Mouse (Mus musculus) cerebellum, postnatal 14 days (tissue): ENCODE measurements at regions not wholly inside any gene's neighbourhood (a gene's known extent, or its start where the extent isn't known, plus 50 kb on each side); places are given as distances from the start of the nearest gene placed in this dataset.
A peak's percentile ranks its signal among the peaks of the same experiment; 100 is the strongest.

Experiments used
- DNase-seq, 2 experiments: peaks; one replicate each; pipeline ENCODE4 v3.0.0; 2021; ENCODE audit warnings: mixed read lengths in 2 of 2

- no peak for DNase-seq
Observed at GRCm38 (mm10) chr3:119958799-119959467, 174.7 kb upstream of the Ptbp2 start.

GRCm38 (mm10) chr3:119957529-119957928 lies 173.3 kb upstream of the Ptbp2 start:
- DNase-seq = peak; percentile 58 to 60

- DNase-seq = no peak
Observed at GRCm38 (mm10) chr3:119955745-119956615, 171.7 kb upstream of the Ptbp2 start.

DNA sequence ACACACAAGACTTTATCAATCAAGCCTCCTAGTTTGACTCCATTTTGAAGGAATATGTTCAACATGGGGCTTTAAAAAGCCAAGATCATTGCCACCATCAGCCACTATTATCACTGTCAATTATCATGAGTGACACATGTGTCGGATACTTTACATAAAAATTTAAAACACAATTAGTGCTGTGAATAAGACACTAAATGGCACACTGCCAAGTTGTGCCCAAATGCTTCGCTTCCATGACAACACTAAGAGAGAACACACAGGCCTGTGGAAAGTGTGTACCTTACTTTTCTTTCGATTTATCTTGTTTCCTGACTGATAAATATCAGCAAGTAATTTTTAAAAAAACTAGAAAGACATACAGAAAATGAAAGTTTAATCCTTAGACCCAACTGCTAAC lies 166.5 kb upstream of the Ptbp2 start:
- no peak for DNase-seq

DNA sequence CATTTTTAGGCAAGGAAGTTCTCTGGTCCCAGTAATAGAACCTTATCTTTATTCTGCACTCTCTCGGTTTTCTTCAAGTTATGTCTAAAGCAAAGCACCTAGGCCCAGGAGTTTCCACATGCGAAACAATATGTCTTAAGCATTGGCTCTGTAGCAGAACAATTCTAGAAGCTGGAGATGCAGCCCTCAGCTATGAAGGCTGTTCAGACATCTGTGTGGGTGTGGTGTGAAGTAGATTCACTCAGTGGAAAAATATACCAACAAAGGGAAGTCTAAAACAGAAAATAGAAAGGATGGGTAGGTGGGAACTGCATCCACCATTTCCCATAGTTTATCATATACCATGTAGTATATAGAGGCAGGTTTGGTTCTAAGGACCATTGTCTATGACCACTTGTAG lies 165.8 kb upstream of the Ptbp2 start:
- no peak for DNase-seq

GRCm38 (mm10) chr3:119949620-119950019 lies 165.4 kb upstream of the Ptbp2 start:
- DNase-seq = peak; percentile 28 to 34

DNA sequence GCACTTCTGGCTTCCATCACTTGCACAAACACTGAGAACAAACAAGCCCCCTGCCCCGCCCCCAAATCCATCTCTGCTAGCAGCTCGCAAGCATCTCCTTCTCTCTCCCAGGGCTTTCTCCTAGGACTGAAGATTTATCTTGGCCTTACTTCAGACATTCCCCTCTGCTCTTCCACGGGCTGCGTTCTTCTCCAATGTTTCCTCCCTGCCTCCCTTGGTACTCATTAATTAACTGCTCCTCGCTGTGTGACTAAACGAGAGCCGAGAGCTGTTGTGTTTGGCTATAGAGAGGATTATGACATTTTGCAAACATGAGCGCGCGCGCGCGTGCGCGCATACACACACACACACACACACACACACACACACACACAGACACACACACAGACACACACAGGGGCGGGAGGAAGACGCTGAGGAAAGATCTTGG lies 164.8 kb upstream of the Ptbp2 start:
- DNase-seq = peak; percentile 37 to 45

GRCm38 (mm10) chr3:119947126-119947525 lies 162.9 kb upstream of the Ptbp2 start:
- DNase-seq = no peak

- DNase-seq = no peak
Observed at GRCm38 (mm10) chr3:119944115-119944514, 159.8 kb upstream of the Ptbp2 start.

GRCm38 (mm10) chr3:119939091-119939490 lies 154.8 kb upstream of the Ptbp2 start:
- DNase-seq = no peak

DNA sequence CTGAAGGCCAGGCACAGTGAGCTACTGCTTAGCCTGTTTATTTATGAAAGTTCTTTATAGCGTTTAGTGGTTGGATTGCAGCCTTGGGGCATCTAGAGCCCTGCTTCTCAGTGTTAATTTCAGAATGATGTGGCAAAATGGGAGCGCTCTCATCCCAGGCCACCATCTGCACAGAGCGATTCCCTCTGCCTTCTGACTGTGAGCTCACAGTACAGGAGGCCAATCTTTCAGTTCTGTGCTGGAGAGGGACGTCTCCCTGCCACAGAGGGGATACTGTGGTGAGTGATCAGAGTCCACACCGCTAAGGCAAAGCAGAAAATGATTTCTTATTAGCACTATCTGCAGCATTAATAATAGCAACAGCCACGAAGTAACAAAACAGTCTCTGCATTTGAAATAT lies 154.2 kb upstream of the Ptbp2 start:
- DNase-seq = no peak

DNA sequence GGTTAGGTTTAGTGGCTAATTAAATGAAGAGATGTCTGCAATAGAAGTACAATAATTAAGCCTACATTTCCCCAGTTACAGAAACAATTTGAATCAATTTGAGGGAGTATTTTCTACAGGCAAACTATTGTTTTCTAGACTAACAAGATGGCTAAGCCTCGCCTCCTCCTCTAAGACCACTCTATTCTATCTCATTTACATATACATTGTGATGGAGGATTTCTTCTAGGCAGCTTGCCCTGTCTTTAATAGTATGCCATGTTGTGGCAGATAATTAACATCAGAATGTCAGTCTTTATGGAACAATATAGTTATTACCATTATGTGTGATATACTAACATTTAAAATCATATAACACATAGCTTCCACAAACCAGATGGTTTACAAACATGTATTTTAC lies 152.3 kb upstream of the Ptbp2 start:
- DNase-seq = no peak

DNA sequence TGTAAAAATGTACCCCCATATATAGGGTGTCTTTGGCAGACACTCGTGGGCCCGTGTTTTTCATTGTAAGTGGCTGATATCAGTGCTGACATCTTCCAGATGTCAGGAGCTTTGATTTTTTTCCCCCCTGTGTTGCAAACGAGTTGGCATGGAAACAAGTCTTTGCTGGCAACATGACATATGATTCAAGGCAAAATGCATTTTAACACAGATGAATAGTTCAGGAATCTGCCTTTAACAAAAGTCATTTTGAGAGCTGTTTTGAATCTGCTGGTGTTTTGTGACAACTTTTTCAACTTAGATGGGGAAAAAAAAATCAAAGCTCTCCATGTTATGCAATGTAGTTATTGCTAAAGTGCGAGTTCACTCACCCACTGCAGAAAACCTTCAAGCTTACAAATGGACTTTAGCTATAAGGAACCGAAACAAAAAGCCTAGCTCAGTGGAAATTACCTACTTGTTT lies 148.8 kb upstream of the Ptbp2 start:
- peak in 1 of 2 experiments; percentile 25 for DNase-seq

DNA sequence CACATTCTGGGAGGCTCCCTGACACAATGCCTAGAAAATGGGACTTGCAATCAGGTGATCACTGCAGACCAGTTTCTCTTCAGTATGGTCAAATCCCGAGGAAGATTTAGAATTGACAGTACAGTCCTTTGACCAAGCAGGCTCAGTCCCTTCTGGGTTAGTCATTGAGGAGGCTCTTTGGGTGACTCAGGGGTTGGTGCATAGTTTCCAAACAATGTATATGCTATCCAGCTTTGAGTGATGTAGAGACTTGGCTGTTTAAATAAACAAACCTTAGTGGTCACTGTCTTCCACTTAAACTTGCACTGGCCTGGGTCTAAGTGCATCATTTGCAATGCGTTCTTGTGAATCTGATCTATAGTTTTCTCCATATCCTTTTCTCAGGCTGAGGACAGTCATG lies 144.0 kb upstream of the Ptbp2 start:
- no peak for DNase-seq

DNA sequence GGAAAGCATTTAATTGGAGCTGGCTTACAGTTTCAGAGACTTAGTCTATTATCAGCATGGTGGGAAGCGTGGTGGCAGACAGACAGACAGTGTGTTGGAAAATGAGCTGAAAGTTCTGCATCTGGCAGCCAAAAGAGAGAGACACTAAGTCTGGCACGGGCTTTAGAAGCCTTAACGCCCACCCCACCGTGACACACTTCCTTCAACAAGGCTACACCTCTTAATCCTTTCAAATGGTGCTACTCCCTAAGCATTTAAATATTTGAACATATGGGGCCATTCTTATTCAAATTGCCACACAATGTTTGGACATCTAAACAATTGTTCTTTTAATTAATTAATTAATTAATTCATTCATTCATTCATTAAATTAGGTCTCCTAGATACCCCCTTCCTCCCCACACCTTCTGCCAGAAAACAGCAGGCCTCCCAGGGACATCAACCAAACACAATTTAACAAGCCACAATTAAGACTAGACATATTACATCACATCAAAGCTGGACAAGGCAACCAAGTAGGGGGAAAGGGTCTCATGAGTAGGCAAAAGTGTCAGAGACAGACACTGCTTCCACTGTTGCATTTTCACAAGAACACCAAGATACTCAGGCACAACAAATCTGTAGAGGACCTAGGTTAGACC lies 135.4 kb upstream of the Ptbp2 start:
- no peak for DNase-seq

DNA sequence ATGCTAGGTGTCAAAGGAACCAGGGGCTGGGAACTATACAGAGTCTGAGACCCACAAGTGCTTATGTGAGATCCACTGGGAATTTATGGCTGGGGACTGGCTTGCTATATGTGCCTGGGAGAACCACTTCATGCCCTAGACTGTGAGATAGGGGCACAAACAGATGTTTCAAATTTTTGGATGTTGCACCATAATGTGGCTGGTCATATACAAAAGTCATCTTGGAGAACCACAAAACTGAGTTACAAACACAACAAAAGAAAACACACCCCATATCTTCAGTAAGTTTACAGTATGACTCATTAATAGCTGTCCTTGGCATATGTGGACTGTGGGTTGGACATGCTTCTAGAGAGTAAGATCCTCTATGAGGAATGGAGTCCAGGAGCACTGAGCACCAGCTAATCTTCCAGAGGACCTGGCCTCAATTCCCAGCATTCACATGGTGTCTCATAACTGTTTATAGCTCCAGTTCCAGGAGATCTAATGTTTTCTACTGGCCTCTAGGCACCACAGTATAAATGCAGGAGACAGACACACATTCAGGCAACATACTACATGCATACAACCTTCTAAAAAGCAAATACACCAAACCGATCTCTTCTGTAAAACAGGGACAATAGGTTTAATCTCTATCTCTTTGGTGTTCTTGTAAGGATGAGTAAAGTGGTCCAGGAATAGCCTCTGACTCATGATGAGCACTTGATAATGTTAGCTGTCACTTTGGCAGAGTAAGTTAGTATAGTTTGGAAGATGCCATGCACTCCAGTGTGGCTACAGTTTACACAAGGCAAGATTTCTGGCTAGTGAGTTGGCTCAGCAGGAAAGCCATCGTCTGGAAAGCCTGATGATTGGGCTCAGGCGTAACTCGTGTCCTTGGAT lies 132.0 kb upstream of the Ptbp2 start:
- no peak for DNase-seq

- no peak for DNase-seq
Observed at GRCm38 (mm10) chr3:119911532-119911931, 127.3 kb upstream of the Ptbp2 start.

GRCm38 (mm10) chr3:119904244-119904643 lies 120.0 kb upstream of the Ptbp2 start:
- no peak for DNase-seq

GRCm38 (mm10) chr3:119895141-119895540 lies 110.9 kb upstream of the Ptbp2 start:
- DNase-seq = no peak

GRCm38 (mm10) chr3:119894035-119894434 lies 109.8 kb upstream of the Ptbp2 start:
- DNase-seq = peak; percentile 27 to 37

DNA sequence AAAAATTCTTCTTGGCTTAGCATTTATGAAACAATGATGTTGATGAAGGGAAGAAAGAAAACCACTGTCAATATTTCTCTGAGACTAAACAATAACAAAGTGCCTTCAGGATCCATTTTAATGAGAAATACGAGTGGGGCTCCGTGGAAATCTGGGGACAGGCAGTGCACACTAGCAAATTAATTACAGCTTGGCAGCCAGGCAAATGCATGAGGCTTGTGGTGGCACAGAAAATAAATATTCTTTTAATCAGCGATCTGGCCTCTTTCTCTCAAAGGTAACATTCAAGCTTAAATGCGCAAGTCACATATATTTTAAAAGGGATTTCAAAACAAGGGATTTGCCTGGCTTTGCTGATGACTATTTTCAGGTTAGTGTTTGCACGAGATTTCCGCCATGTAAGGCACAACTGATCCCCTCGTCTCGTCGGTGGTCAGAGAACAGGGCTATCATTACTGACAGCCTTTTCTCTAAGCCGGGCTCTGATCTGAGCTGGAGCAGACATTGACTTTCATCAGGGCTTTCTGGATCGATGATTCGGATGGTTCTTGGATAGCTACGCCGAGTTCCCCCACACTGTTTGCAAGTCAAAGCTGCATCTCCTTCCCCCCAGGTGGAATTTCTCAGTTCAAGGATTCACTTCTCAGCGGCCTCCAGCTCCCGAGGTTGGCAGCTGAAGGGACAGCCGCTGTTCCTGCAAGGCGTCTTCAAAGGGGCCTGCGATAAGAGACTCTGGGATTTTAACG lies 109.1 kb upstream of the Ptbp2 start:
- peak; percentile 32 to 51 for DNase-seq
